In genomic region chr14:61000072-61000471, GRCm38 (mm10) we compare ENCODE assay signal across 18 mouse cellular contexts.
"Had no signal": no experiment of that assay in that cellular context is flagged by ENCODE, and none has a peak within 500 bp of the region (broad histone marks: within the 10 kb centered on the region; RNA-seq: fewer than 3 reads in every experiment).

No protein-coding gene starts in this region.

- H3K36me3 ChIP-seq: limb, embryonic 13.5 days; neural tube, embryonic 13.5 days had no signal

- H3K9me3 ChIP-seq: limb, embryonic 13.5 days; midbrain, embryonic 12.5 days; neural tube, embryonic 13.5 days had no signal

- DNase-seq: kidney, adult 9 months; kidney, postnatal 25 days; layer of hippocampus, adult 9-11 months; layer of hippocampus, postnatal 36 days; left cerebral cortex, postnatal 4 days; lung, adult 18-20 months; lung, postnatal 36 days; retina, postnatal 1 day; right cerebral cortex, postnatal 4 days; spleen, adult 18-20 months; thymus, adult 2 months; thymus, postnatal 25 days had no signal

- H3K4me2 ChIP-seq: limb, embryonic 13.5 days; midbrain, embryonic 12.5 days; neural tube, embryonic 13.5 days had no signal

- H3K9ac ChIP-seq: limb, embryonic 13.5 days; liver, embryonic 14.5 days; midbrain, embryonic 12.5 days; neural tube, embryonic 13.5 days had no signal

- H3K4me3 ChIP-seq: limb, embryonic 13.5 days; midbrain, embryonic 12.5 days; neural tube, embryonic 13.5 days had no signal

- H3K27ac ChIP-seq: limb, embryonic 13.5 days; liver, embryonic 14.5 days; midbrain, embryonic 12.5 days; neural tube, embryonic 13.5 days had no signal

- ATAC-seq: lung, postnatal 0 days; midbrain, embryonic 16.5 days had no signal
